Mouse (Mus musculus): Measurements from ENCODE around the gene Olfr1412.

- no peak for TF ChIP-seq CTCF (IDR thresholded peaks at IDR 0.05; ENCODE audit: extremely low read depth, insufficient read depth, insufficient read length, insufficient replicate concordance)
- TF ChIP-seq POLR2A (IDR thresholded peaks at IDR 0.05; ENCODE audit: low read depth, low read length) = no peak
Measured at GRCm38 (mm10) chr1:92638736-92639135, 53.2 kb downstream of the Olfr1412 start.
